Mouse (Mus musculus) stomach, postnatal 0 days (tissue): ENCODE results near the gene Fgfr2.

ENCODE experiments used
- CTCF ChIP-seq: IDR thresholded peaks from 2 replicates; pipeline ENCODE4 v1.5.1; 2016; ENCODE audit warnings: antibody characterized with exemption, low read depth, mild to moderate bottlenecking, moderate library complexity
- EP300 ChIP-seq: optimal IDR thresholded peaks from 2 replicates; pipeline ENCODE3; 2016; ENCODE audit warnings: antibody characterized with exemption

DNA sequence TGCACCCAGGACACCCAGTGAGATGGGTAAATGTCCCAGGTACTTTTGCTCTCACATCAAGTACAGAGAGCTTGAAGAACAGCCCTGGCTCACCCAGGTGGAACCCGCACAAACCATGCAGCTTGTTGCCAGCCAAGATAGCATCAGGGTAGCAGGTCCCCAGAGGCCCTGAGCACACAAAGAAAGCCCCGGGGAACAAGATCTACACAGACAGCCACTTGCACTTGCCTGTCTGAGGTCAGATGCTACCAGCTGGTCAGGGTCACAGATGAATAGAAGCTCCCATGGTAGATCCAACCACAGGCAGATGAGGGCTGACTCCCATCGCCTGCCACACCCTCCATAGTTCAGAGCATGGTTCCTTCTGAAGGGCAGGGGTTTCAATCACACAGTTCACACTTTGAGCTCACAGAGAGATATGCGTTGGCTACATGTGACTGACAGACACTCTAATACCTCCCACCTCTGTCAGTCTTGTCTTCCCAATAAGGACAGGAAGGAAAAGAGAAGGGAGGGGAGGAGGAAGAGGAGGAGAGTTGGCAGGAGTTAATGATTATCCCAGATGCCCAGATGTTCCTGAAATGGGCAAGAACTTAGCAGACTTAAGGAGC lies 642.3 kb downstream of the Fgfr2 start:
- TF ChIP-seq CTCF (no peak), EP300 (no peak)
